Mouse (Mus musculus): ENCODE data around the gene Elane.
"Not testable (repeated sequence)": the region's sequence is repeated elsewhere in the genome, so short reads cannot be mapped to it uniquely, and the experiment has no call there.

The Elane gene

GRCm38 (mm10) chr10:79883297-79884084 is 2.6 kb upstream of the Elane start:
- no peak for DNase-seq (ENCODE audit: low read depth, low spot score)

- DNase-seq (ENCODE audit: low read depth, low spot score) = no peak
Observed at GRCm38 (mm10) chr10:79884446-79884845, 1.6 kb upstream of the Elane start.

- DNase-seq (ENCODE audit: low read depth, low spot score) = not testable (repeated sequence)
Observed at GRCm38 (mm10) chr10:79884938-79885337, 1.1 kb upstream of the Elane start.

GRCm38 (mm10) chr10:79886611-79887010 is 564 bp downstream of the Elane start:
- no peak for DNase-seq (ENCODE audit: low read depth, low spot score)

- DNase-seq (ENCODE audit: low read depth, low spot score) = no peak
Observed at GRCm38 (mm10) chr10:79889386-79889785, 3.3 kb downstream of the Elane start.

GRCm38 (mm10) chr10:79890670-79891069 is 4.6 kb downstream of the Elane start, which contains the start of gene Cfd:
Gene Cfd (plus strand): TSS chr10:79890853.
- no peak for DNase-seq (ENCODE audit: low read depth, low spot score)

GRCm38 (mm10) chr10:79892451-79893118 is 6.5 kb downstream of the Elane start:
- not testable (repeated sequence) for DNase-seq (ENCODE audit: low read depth, low spot score)

- no peak for DNase-seq (ENCODE audit: low read depth, low spot score)
Observed at GRCm38 (mm10) chr10:79896306-79896705, 10.3 kb downstream of the Elane start.

- no peak for DNase-seq (ENCODE audit: low read depth, low spot score)
Observed at GRCm38 (mm10) chr10:79896814-79897213, 10.8 kb downstream of the Elane start.

GRCm38 (mm10) chr10:79897316-79898245 is 11.5 kb downstream of the Elane start:
- no peak for DNase-seq (ENCODE audit: low read depth, low spot score)

- peak; percentile 87 for DNase-seq (ENCODE audit: low read depth, low spot score)
Observed at GRCm38 (mm10) chr10:79900951-79901410, 14.9 kb downstream of the Elane start.

GRCm38 (mm10) chr10:79906712-79907111 is 20.7 kb downstream of the Elane start:
- DNase-seq (ENCODE audit: low read depth, low spot score) = no peak

GRCm38 (mm10) chr10:79907415-79907814 is 21.4 kb downstream of the Elane start:
- DNase-seq (ENCODE audit: low read depth, low spot score) = no peak

- DNase-seq (ENCODE audit: low read depth, low spot score) = peak; percentile 96
Observed at GRCm38 (mm10) chr10:79908167-79909091, 22.4 kb downstream of the Elane start, which contains the start of gene Med16. Gene Med16 (minus strand): TSS chr10:79908923.

GRCm38 (mm10) chr10:79909092-79909922 is 23.3 kb downstream of the Elane start:
- DNase-seq (ENCODE audit: low read depth, low spot score) = peak; percentile 64

GRCm38 (mm10) chr10:79910556-79910955 is 24.5 kb downstream of the Elane start, which contains the start of gene Gm26602:
Gene Gm26602 (plus strand): TSS chr10:79910856.
- no peak for DNase-seq (ENCODE audit: low read depth, low spot score)

- no peak for DNase-seq (ENCODE audit: low read depth, low spot score)
Observed at GRCm38 (mm10) chr10:79912412-79912811, 26.4 kb downstream of the Elane start.

GRCm38 (mm10) chr10:79914131-79914947 is 28.3 kb downstream of the Elane start:
- DNase-seq (ENCODE audit: low read depth, low spot score) = no peak
